Mouse (Mus musculus) megakaryocyte, embryonic 14.5 days (primary cell): Measurements from ENCODE around the gene Otp. TPM values are rescaled to one million over a fixed set of nuclear protein-coding genes. Genes with fewer than 3 reads are reported as not detected.

Experiments
- H3K27me3 ChIP-seq: replicated peaks from 2 replicates; pipeline ENCODE3; 2012; ENCODE audit warnings: inconsistent platforms
- H3K36me3 ChIP-seq: replicated peaks from 2 replicates; pipeline ENCODE3; 2012; ENCODE audit warnings: low read length, inconsistent platforms, mixed read lengths
- H3K4me1 ChIP-seq: 2 replicates; pipeline ENCODE4 v1.6.1; 2012; ENCODE audit warnings: inconsistent platforms
- H3K4me3 ChIP-seq: replicated peaks from 2 replicates; pipeline ENCODE3; 2012; ENCODE audit warnings: moderate library complexity, mild to moderate bottlenecking, inconsistent platforms
- H3K9me3 ChIP-seq: 2 replicates; pipeline ENCODE4 v1.6.1; 2012; ENCODE audit warnings: inconsistent platforms
- FLI1 ChIP-seq: IDR thresholded peaks from 2 replicates; pipeline ENCODE4 v1.6.1; 2012; ENCODE audit warnings: low read length, inconsistent platforms, mixed read lengths
- GATA1 ChIP-seq: IDR thresholded peaks from 3 replicates; pipeline ENCODE4 v1.6.1; 2012; ENCODE audit warnings: mixed read lengths, low read length, inconsistent platforms, borderline replicate concordance
- polyA plus RNA-seq: library from polyadenylated mRNA; stranded (reverse); fragments of >175 nt; gene quantifications from 2 replicates; pipeline ENCODE4 v1.2.3, GENCODE M21; 2012; ENCODE audit warnings: low replicate concordance; ENCODE audit not compliant: insufficient read depth

Otp gene
- polyA plus RNA-seq, 1 experiment, result not detected

- H3K4me1 ChIP-seq, result peaks cover 35% of the 10 kb centered on the region
- peaks cover 10% of the 10 kb centered on the region; the same call in 1 of the 2 replicates for H3K9me3 ChIP-seq
- TF ChIP-seq FLI1, result no peak
- no peak for TF ChIP-seq GATA1
- H3K27me3 ChIP-seq, result peaks cover 95% of the 10 kb centered on the region
- no peaks in the 10 kb centered on the region for H3K36me3 ChIP-seq
- no peak overlapping the region for H3K4me3 ChIP-seq
Observed at GRCm38 (mm10) chr13:94873111-94874038, 2.0 kb upstream of the Otp start.

- peaks cover 29% of the 10 kb centered on the region for H3K4me1 ChIP-seq
- TF ChIP-seq GATA1, result no peak
- TF ChIP-seq FLI1, result no peak
- H3K36me3 ChIP-seq, result no peaks in the 10 kb centered on the region
- no peak overlapping the region for H3K4me3 ChIP-seq
- peaks cover 10% of the 10 kb centered on the region; the same call in 1 of the 2 replicates for H3K9me3 ChIP-seq
- peaks cover 90% of the 10 kb centered on the region for H3K27me3 ChIP-seq
Observed at GRCm38 (mm10) chr13:94874039-94874425, 1.4 kb upstream of the Otp start.

- no peak overlapping the region for H3K4me3 ChIP-seq
- H3K9me3 ChIP-seq, result peaks cover 10% of the 10 kb centered on the region; the same call in 1 of the 2 replicates
- peaks cover 23% of the 10 kb centered on the region for H3K4me1 ChIP-seq
- TF ChIP-seq FLI1 (no peak), GATA1 (no peak)
- no peaks in the 10 kb centered on the region for H3K36me3 ChIP-seq
- peaks cover 84% of the 10 kb centered on the region for H3K27me3 ChIP-seq
Observed at GRCm38 (mm10) chr13:94874656-94875395, 576 bp upstream of the Otp start.

- Histone ChIP-seq H3K4me1 (peaks cover 12% of the 10 kb centered on the region), H3K9me3 (peaks cover 13% of the 10 kb centered on the region; the same call in 1 of the 2 replicates), H3K4me3 (no peak overlapping the region), H3K36me3 (no peaks in the 10 kb centered on the region), H3K27me3 (peaks cover 84% of the 10 kb centered on the region)
- TF ChIP-seq FLI1 (no peak), GATA1 (no peak)
Observed at GRCm38 (mm10) chr13:94876286-94877210, 1.1 kb downstream of the Otp start.

GRCm38 (mm10) chr13:94877211-94877590 lies 1.8 kb downstream of the Otp start:
- Histone ChIP-seq H3K27me3 (peaks cover 84% of the 10 kb centered on the region), H3K36me3 (no peaks in the 10 kb centered on the region), H3K4me3 (no peak overlapping the region), H3K9me3 (peaks cover 13% of the 10 kb centered on the region; the same call in 1 of the 2 replicates), H3K4me1 (peaks cover 13% of the 10 kb centered on the region)
- TF ChIP-seq GATA1, result no peak

GRCm38 (mm10) chr13:94877991-94878745 lies 2.8 kb downstream of the Otp start:
- H3K4me3 ChIP-seq, result no peak overlapping the region
- H3K9me3 ChIP-seq, result peaks cover 13% of the 10 kb centered on the region; the same call in 1 of the 2 replicates
- TF ChIP-seq GATA1 (no peak), FLI1 (no peak)
- H3K27me3 ChIP-seq, result peaks cover 84% of the 10 kb centered on the region
- H3K4me1 ChIP-seq, result peaks cover 23% of the 10 kb centered on the region
- no peaks in the 10 kb centered on the region for H3K36me3 ChIP-seq

- Histone ChIP-seq H3K4me3 (no peak overlapping the region), H3K27me3 (peaks cover 85% of the 10 kb centered on the region), H3K36me3 (no peaks in the 10 kb centered on the region), H3K4me1 (peaks cover 38% of the 10 kb centered on the region), H3K9me3 (peaks cover 20% of the 10 kb centered on the region; the same call in 1 of the 2 replicates)
- TF ChIP-seq GATA1, result no peak
Observed at GRCm38 (mm10) chr13:94881201-94881600, 5.8 kb downstream of the Otp start.

- peaks cover 82% of the 10 kb centered on the region for H3K27me3 ChIP-seq
- no peaks in the 10 kb centered on the region for H3K36me3 ChIP-seq
- peaks cover 38% of the 10 kb centered on the region for H3K4me1 ChIP-seq
- peaks cover 15% of the 10 kb centered on the region; the same call in 1 of the 2 replicates for H3K9me3 ChIP-seq
- TF ChIP-seq FLI1 (no peak), GATA1 (no peak)
- peak overlapping the region; percentile 88 for H3K4me3 ChIP-seq
Observed at GRCm38 (mm10) chr13:94882221-94882620, 6.8 kb downstream of the Otp start.
